Mouse (Mus musculus): ENCODE measurements around the gene Cpne2.

- TF ChIP-seq CTCF (IDR thresholded peaks at IDR 0.05; ENCODE audit: low read depth, low read length) (no peak), POLR2A (IDR thresholded peaks at IDR 0.05; ENCODE audit: borderline replicate concordance, low read depth, low read length) (no peak)
Measured at GRCm38 (mm10) chr8:94601607-94602385, 69.0 kb downstream of the Cpne2 start, which contains the start of the genes Rspry1 and Fam192a.

All from bone marrow macrophage, adult 2 months (primary cell).